Mouse (Mus musculus) spleen, adult 18-20 months (tissue): ENCODE measurements around the gene Fam234a.
"Not testable (repeated sequence)": the region's sequence is repeated elsewhere in the genome, so short reads cannot be mapped to it uniquely, and the experiment has no call there.

Experiments used
- DNase-seq, 2 experiments: peaks; one replicate each; pipeline ENCODE4 v3.0.0; 2022; ENCODE audit warnings: mixed read lengths in 2 of 2

Gene Fam234a

GRCm38 (mm10) chr17:26244101-26244841 is at the start of gene Fam234a:
Fam234a (minus strand) TSS chr17:26244242.
- DNase-seq: peak; percentile 87 to 91

- DNase-seq: no peak
Measured at GRCm38 (mm10) chr17:26289475-26289874, 45.4 kb upstream of the Fam234a start.

- no peak for DNase-seq
Measured at GRCm38 (mm10) chr17:26286199-26286955, 42.3 kb upstream of the Fam234a start.

- DNase-seq: peak in 1 of 2 experiments; percentile 26
Measured at GRCm38 (mm10) chr17:26276711-26277110, 32.7 kb upstream of the Fam234a start.

- no peak for DNase-seq
Measured at GRCm38 (mm10) chr17:26275933-26276332, 31.9 kb upstream of the Fam234a start.

GRCm38 (mm10) chr17:26272586-26272985 is 28.5 kb upstream of the Fam234a start:
- DNase-seq: no peak

- not testable (repeated sequence) for DNase-seq
Measured at GRCm38 (mm10) chr17:26269577-26269976, 25.5 kb upstream of the Fam234a start.

- no peak for DNase-seq
Measured at GRCm38 (mm10) chr17:26268851-26269250, 24.8 kb upstream of the Fam234a start.

- no peak for DNase-seq
Measured at GRCm38 (mm10) chr17:26262384-26262783, 18.3 kb upstream of the Fam234a start.

- DNase-seq: no peak
Measured at GRCm38 (mm10) chr17:26261826-26262225, 17.8 kb upstream of the Fam234a start.

- no peak for DNase-seq
Measured at GRCm38 (mm10) chr17:26255313-26255712, 11.3 kb upstream of the Fam234a start.

GRCm38 (mm10) chr17:26253399-26253798 is 9.4 kb upstream of the Fam234a start:
- no peak for DNase-seq

GRCm38 (mm10) chr17:26252539-26253251 is 8.7 kb upstream of the Fam234a start, which contains the start of gene Luc7l:
Luc7l (plus strand) TSS chr17:26252896.
- DNase-seq: peak; percentile 82 to 91

GRCm38 (mm10) chr17:26251886-26252538 is 8.0 kb upstream of the Fam234a start:
- no peak for DNase-seq

- peak; percentile 55 to 70 for DNase-seq
Measured at GRCm38 (mm10) chr17:26243471-26244100, 456 bp downstream of the Fam234a start.

- DNase-seq: no peak
Measured at GRCm38 (mm10) chr17:26240990-26241389, 3.1 kb downstream of the Fam234a start.

GRCm38 (mm10) chr17:26240120-26240790 is 3.8 kb downstream of the Fam234a start:
- no peak for DNase-seq

GRCm38 (mm10) chr17:26239551-26239950 is 4.5 kb downstream of the Fam234a start:
- DNase-seq: no peak

- DNase-seq: no peak
Measured at GRCm38 (mm10) chr17:26237667-26238066, 6.4 kb downstream of the Fam234a start.

GRCm38 (mm10) chr17:26235077-26235815 is 8.8 kb downstream of the Fam234a start:
- DNase-seq: no peak

- no peak for DNase-seq
Measured at GRCm38 (mm10) chr17:26234386-26234785, 9.7 kb downstream of the Fam234a start.
